Mouse (Mus musculus): ENCODE data around the gene Lmna. TPM values are rescaled to one million over a fixed set of nuclear protein-coding genes. Genes with fewer than 3 reads are reported as not detected.

Gene Lmna
- polyA plus RNA-seq, 2 experiments = 238 to 402 TPM

DNA sequence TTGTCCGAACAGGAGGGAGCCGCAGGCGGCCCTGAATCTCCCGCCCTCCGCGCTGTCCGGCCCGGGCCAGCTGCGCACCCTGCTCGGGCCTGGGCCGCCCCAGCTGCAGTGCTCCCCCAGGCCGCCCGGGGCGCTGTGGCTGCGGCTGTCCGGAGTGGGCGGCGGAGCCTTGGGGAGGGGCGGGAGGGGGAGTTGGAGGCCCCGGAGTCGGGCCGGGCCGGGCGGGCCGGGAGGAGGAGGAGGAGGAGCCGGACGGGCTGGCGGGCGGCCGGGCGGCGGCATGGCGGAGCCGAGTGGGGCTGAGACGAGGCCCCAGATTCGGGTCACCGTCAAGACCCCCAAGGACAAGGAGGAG, 43.7 kb upstream of the Lmna start, which contains the start of gene Ubqln4:
Gene Ubqln4, plus strand, starts transcription at position 234 of the 355 bp plus-strand sequence.
- Histone ChIP-seq H3K9me3 (ENCODE audit: control insufficient read depth, low read length) (no peaks in the 10 kb centered on the region), H3K4me2 (replicated peaks; ENCODE audit: low read depth, low read length, severe bottlenecking) (peak within 1 kb of the TSS; percentile 92), H3K9ac (ENCODE audit: low read depth, low read length, severe bottlenecking) (peak within 1 kb of the TSS; percentile 84), H3K4me1 (ENCODE audit: control insufficient read depth, insufficient read depth, low read length) (peaks cover 9% of the 10 kb centered on the region), H3K4me3 (replicated peaks; ENCODE audit: low read length) (peak within 1 kb of the TSS; percentile 87), H3K27ac (replicated peaks; ENCODE audit: low read depth, low read length) (peak within 1 kb of the TSS; percentile 95), H3K36me3 (ENCODE audit: control insufficient read depth, insufficient read depth, low read length) (peaks cover 29% of the 10 kb centered on the region), H3K27me3 (ENCODE audit: control insufficient read depth, insufficient read depth, low read length) (no peaks in the 10 kb centered on the region)
- WGBS = 1% methylated on average over 30 of the region's 37 CpGs
- peak; percentile 38; the same call in 1 of the 2 replicates for TF ChIP-seq POLR2A (IDR thresholded peaks at IDR 0.05; ENCODE audit: borderline replicate concordance, extremely low read depth, insufficient read depth, insufficient read length)
- ATAC-seq (ENCODE audit: low FRiP score, low read depth) (peak; percentile 84), DNase-seq (ENCODE audit: low spot score) (peak; percentile 73)

- TF ChIP-seq POLR2A (IDR thresholded peaks at IDR 0.05; ENCODE audit: borderline replicate concordance, extremely low read depth, insufficient read depth, insufficient read length) = peak; percentile 64; the same call in 1 of the 2 replicates
- no peaks in the 10 kb centered on the region for H3K9me3 ChIP-seq (ENCODE audit: control insufficient read depth, low read length)
- no peaks in the 10 kb centered on the region for H3K27me3 ChIP-seq (ENCODE audit: control insufficient read depth, insufficient read depth, low read length)
- peaks cover 23% of the 10 kb centered on the region for H3K36me3 ChIP-seq (ENCODE audit: control insufficient read depth, insufficient read depth, low read length)
- under 1% methylated on average over 48 of the region's 48 CpGs for WGBS
- H3K4me2 ChIP-seq (replicated peaks; ENCODE audit: low read depth, low read length, severe bottlenecking) = peak within 1 kb of the TSS; percentile 92
- peak within 1 kb of the TSS; percentile 95 for H3K27ac ChIP-seq (replicated peaks; ENCODE audit: low read depth, low read length)
- H3K4me1 ChIP-seq (ENCODE audit: control insufficient read depth, insufficient read depth, low read length) = peaks cover 9% of the 10 kb centered on the region
- ATAC-seq (ENCODE audit: low FRiP score, low read depth) = peak; percentile 90
- peak within 1 kb of the TSS; percentile 84 for H3K9ac ChIP-seq (ENCODE audit: low read depth, low read length, severe bottlenecking)
- H3K4me3 ChIP-seq (replicated peaks; ENCODE audit: low read length) = peak within 1 kb of the TSS; percentile 87
- peak; percentile 100 for DNase-seq (ENCODE audit: low spot score)
Observed at GRCm38 (mm10) chr3:88552676-88553524, 43.1 kb upstream of the Lmna start, which contains the start of gene Lamtor2. Lamtor2 (minus strand) TSS chr3:88553074.

GRCm38 (mm10) chr3:88552082-88552645, 42.4 kb upstream of the Lmna start:
- Histone ChIP-seq H3K27ac (replicated peaks; ENCODE audit: low read depth, low read length) (peak overlapping the region; percentile 48; the same call in 1 of the 2 replicates), H3K4me3 (replicated peaks; ENCODE audit: low read length) (peak overlapping the region; percentile 87)
- no peak for DNase-seq (ENCODE audit: low spot score)

GRCm38 (mm10) chr3:88551586-88551985, 41.8 kb upstream of the Lmna start:
- Histone ChIP-seq H3K9me3 (ENCODE audit: control insufficient read depth, low read length) (no peaks in the 10 kb centered on the region), H3K27me3 (ENCODE audit: control insufficient read depth, insufficient read depth, low read length) (no peaks in the 10 kb centered on the region), H3K36me3 (ENCODE audit: control insufficient read depth, insufficient read depth, low read length) (peaks cover 10% of the 10 kb centered on the region), H3K4me2 (replicated peaks; ENCODE audit: low read depth, low read length, severe bottlenecking) (no peak overlapping the region), H3K9ac (ENCODE audit: low read depth, low read length, severe bottlenecking) (0 out of 2 replicates have a peak overlapping the region, but pooled peaks have one; percentile 63), H3K27ac (replicated peaks; ENCODE audit: low read depth, low read length) (no peak overlapping the region), H3K4me3 (replicated peaks; ENCODE audit: low read length) (no peak overlapping the region), H3K4me1 (ENCODE audit: control insufficient read depth, insufficient read depth, low read length) (peaks cover 9% of the 10 kb centered on the region)
- DNase-seq (ENCODE audit: low spot score) (no peak), ATAC-seq (ENCODE audit: low FRiP score, low read depth) (no peak)
- 90% methylated on average over 4 of the region's 4 CpGs for WGBS
- no peak for TF ChIP-seq POLR2A (IDR thresholded peaks at IDR 0.05; ENCODE audit: borderline replicate concordance, extremely low read depth, insufficient read depth, insufficient read length)

More at GRCm38 (mm10) chr3:88552082-88552645, 42.4 kb upstream of the Lmna start:
- H3K9me3 ChIP-seq (ENCODE audit: control insufficient read depth, low read length) = no peaks in the 10 kb centered on the region
- TF ChIP-seq POLR2A (IDR thresholded peaks at IDR 0.05; ENCODE audit: borderline replicate concordance, extremely low read depth, insufficient read depth, insufficient read length) = no peak
- H3K4me2 ChIP-seq (replicated peaks; ENCODE audit: low read depth, low read length, severe bottlenecking) = peak overlapping the region; percentile 92
- no peak for ATAC-seq (ENCODE audit: low FRiP score, low read depth)
- peak overlapping the region; percentile 63 for H3K9ac ChIP-seq (ENCODE audit: low read depth, low read length, severe bottlenecking)
- H3K27me3 ChIP-seq (ENCODE audit: control insufficient read depth, insufficient read depth, low read length) = no peaks in the 10 kb centered on the region
- H3K4me1 ChIP-seq (ENCODE audit: control insufficient read depth, insufficient read depth, low read length) = peaks cover 9% of the 10 kb centered on the region
- 23% methylated on average over 16 of the region's 16 CpGs for WGBS
- H3K36me3 ChIP-seq (ENCODE audit: control insufficient read depth, insufficient read depth, low read length) = peaks cover 16% of the 10 kb centered on the region

DNA sequence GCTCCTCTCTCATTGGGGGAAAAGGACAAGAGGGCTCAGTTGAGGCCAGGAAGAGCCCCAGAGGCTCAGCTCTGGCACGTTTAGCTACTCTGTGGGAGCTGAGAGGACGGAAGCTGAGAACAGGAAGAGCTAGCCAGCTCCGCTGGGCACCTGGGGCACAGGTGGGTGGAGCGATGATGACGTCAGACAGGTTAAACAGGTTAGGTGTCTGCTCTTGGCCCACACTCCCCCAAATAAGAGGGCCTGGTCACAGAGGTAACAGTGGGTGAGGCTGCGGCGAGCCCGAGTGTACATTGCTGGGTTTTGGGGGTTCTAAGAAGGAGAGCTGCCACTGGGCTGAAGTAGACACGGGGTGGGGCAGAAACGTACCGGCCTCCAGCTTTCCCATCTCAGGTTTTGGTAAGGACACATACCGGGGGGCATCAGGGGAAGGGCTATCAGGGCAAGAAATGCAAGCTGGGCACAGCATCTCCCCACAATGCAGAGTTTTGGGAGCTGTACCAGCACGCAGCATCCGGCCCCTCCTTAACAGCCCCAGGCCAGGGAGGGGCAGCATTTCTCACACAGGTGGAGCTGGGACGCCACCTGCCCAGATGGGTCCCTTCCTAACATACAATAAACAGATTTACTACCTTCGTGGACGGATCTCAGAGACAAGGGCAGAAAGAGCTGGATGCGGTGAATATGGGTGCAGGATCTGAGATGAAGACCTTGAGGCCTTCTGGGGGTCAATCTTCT, 38.6 kb upstream of the Lmna start, which contains the start of gene Rab25:
Gene Rab25, minus strand, starts transcription at position 121 of the 738 bp plus-strand sequence.
- no peak for TF ChIP-seq POLR2A (IDR thresholded peaks at IDR 0.05; ENCODE audit: borderline replicate concordance, extremely low read depth, insufficient read depth, insufficient read length)
- ATAC-seq (ENCODE audit: low FRiP score, low read depth) (no peak), DNase-seq (ENCODE audit: low spot score) (no peak)
- H3K27ac ChIP-seq (replicated peaks; ENCODE audit: low read depth, low read length) = no peak within 1 kb of the TSS
- no peaks in the 10 kb centered on the region for H3K9me3 ChIP-seq (ENCODE audit: control insufficient read depth, low read length)
- peaks cover 6% of the 10 kb centered on the region for H3K4me1 ChIP-seq (ENCODE audit: control insufficient read depth, insufficient read depth, low read length)
- no peak within 1 kb of the TSS for H3K4me2 ChIP-seq (replicated peaks; ENCODE audit: low read depth, low read length, severe bottlenecking)
- H3K27me3 ChIP-seq (ENCODE audit: control insufficient read depth, insufficient read depth, low read length) = no peaks in the 10 kb centered on the region
- no peak within 1 kb of the TSS for H3K4me3 ChIP-seq (replicated peaks; ENCODE audit: low read length)
- WGBS = 38% methylated on average over 18 of the region's 18 CpGs
- no peak within 1 kb of the TSS for H3K9ac ChIP-seq (ENCODE audit: low read depth, low read length, severe bottlenecking)
- H3K36me3 ChIP-seq (ENCODE audit: control insufficient read depth, insufficient read depth, low read length) = no peaks in the 10 kb centered on the region
